Mouse (Mus musculus) lung, embryonic 15.5 days (tissue): Measurements from ENCODE around the gene Rtl9. TPM values are rescaled to one million over a fixed set of nuclear protein-coding genes. Genes with fewer than 3 reads are reported as not detected.

Source experiments
- ATAC-seq: fragments of 200-750 bp; cut with Nextera tagmentation; 2 replicates; pipeline ENCODE4 v1.8.0; 2017; ENCODE audit warnings: moderate number of reproducible peaks, borderline replicate concordance; ENCODE audit not compliant: low FRiP score, low TSS enrichment; ENCODE audit errors: extremely low read depth
- H3K27ac ChIP-seq: fragments of 300-500 bp; sonication (generic); 2 replicates; pipeline ENCODE4 v1.5.1; 2015; ENCODE audit warnings: moderate library complexity, mild to moderate bottlenecking, inconsistent platforms
- H3K27me3 ChIP-seq: fragments of 300-500 bp; sonication (generic); 2 replicates; pipeline ENCODE4 v1.6.1; 2015; ENCODE audit warnings: inconsistent platforms
- H3K36me3 ChIP-seq: fragments of 300-500 bp; sonication (generic); 2 replicates; pipeline ENCODE4 v1.6.1; 2015; ENCODE audit warnings: inconsistent platforms
- H3K4me1 ChIP-seq: fragments of 300-500 bp; sonication (generic); 2 replicates; pipeline ENCODE4 v1.6.1; 2015; ENCODE audit warnings: inconsistent platforms
- H3K4me2 ChIP-seq: fragments of 300-500 bp; sonication (generic); 2 replicates; pipeline ENCODE4 v1.6.1; 2015; ENCODE audit warnings: inconsistent platforms, mild to moderate bottlenecking, moderate library complexity
- H3K4me3 ChIP-seq: fragments of 300-500 bp; sonication (generic); 2 replicates; pipeline ENCODE4 v1.5.1; 2015; ENCODE audit warnings: mild to moderate bottlenecking, inconsistent platforms
- H3K9ac ChIP-seq: fragments of 300-500 bp; sonication (generic); 2 replicates; pipeline ENCODE4 v1.6.1; 2015; ENCODE audit warnings: inconsistent platforms
- H3K9me3 ChIP-seq: fragments of 300-500 bp; sonication (generic); 2 replicates; pipeline ENCODE4 v1.6.1; 2016; ENCODE audit warnings: inconsistent platforms
- WGBS: fragments of 180-500 bp; shearing (Covaris S2); methylation state at CpG from one replicate; pipeline ENCODE4 v1.1.7; 2015; 5-methylcytosine and 5-hydroxymethylcytosine counted together
- polyA plus RNA-seq: library from polyadenylated mRNA; unstranded; fragments of >200 nt; fragmentation: Nextera tagmentation; extraction: Ambion mirVana; gene quantifications from 2 replicates; pipeline ENCODE4 v1.2.1, GENCODE M21; 2015

Rtl9 gene
- polyA plus RNA-seq, 1 experiment from 2014 or later: 0.50 TPM

- H3K36me3 ChIP-seq: no peaks in the 10 kb centered on the region
- H3K4me1 ChIP-seq: 0 out of 2 replicates have a peak, but pooled peaks cover 2% of the 10 kb centered on the region
- 24% methylated on average over 21 of the region's 23 CpGs for WGBS
- peak overlapping the region; percentile 22 for H3K4me3 ChIP-seq
- H3K9ac ChIP-seq: no peak overlapping the region
- H3K4me2 ChIP-seq: peak overlapping the region; percentile 52
- ATAC-seq: peak; percentile 86
- H3K27me3 ChIP-seq: peaks cover 18% of the 10 kb centered on the region
- H3K27ac ChIP-seq: 0 out of 2 replicates have a peak overlapping the region, but pooled peaks have one; percentile 15
- no peaks in the 10 kb centered on the region for H3K9me3 ChIP-seq
Observed at GRCm38 (mm10) chrX:143080458-143081336, 18.7 kb upstream of the Rtl9 start.

- ATAC-seq: peak; percentile 13; the same call in 1 of the 2 replicates
- H3K4me1 ChIP-seq: 0 out of 2 replicates have a peak, but pooled peaks cover 2% of the 10 kb centered on the region
Observed at GRCm38 (mm10) chrX:143082732-143083131, 16.7 kb upstream of the Rtl9 start.

GRCm38 (mm10) chrX:143088225-143088624 lies 11.2 kb upstream of the Rtl9 start:
- no peak overlapping the region for H3K4me2 ChIP-seq
- 76% methylated on average over 5 of the region's 7 CpGs for WGBS
- H3K27ac ChIP-seq: no peak overlapping the region
- no peak overlapping the region for H3K4me3 ChIP-seq
- no peak for ATAC-seq
- no peaks in the 10 kb centered on the region for H3K36me3 ChIP-seq
- no peak overlapping the region for H3K9ac ChIP-seq
- H3K27me3 ChIP-seq: peaks cover 15% of the 10 kb centered on the region
- no peaks in the 10 kb centered on the region for H3K4me1 ChIP-seq
- H3K9me3 ChIP-seq: no peaks in the 10 kb centered on the region

More at GRCm38 (mm10) chrX:143082732-143083131, 16.7 kb upstream of the Rtl9 start:
- no peak overlapping the region for H3K9ac ChIP-seq
- no peak overlapping the region for H3K4me2 ChIP-seq
- no peak overlapping the region for H3K4me3 ChIP-seq
- WGBS: 40% methylated on average over 1 of the region's 1 CpGs
- no peaks in the 10 kb centered on the region for H3K9me3 ChIP-seq
- H3K27me3 ChIP-seq: peaks cover 23% of the 10 kb centered on the region
- no peak overlapping the region for H3K27ac ChIP-seq
- H3K36me3 ChIP-seq: no peaks in the 10 kb centered on the region

DNA sequence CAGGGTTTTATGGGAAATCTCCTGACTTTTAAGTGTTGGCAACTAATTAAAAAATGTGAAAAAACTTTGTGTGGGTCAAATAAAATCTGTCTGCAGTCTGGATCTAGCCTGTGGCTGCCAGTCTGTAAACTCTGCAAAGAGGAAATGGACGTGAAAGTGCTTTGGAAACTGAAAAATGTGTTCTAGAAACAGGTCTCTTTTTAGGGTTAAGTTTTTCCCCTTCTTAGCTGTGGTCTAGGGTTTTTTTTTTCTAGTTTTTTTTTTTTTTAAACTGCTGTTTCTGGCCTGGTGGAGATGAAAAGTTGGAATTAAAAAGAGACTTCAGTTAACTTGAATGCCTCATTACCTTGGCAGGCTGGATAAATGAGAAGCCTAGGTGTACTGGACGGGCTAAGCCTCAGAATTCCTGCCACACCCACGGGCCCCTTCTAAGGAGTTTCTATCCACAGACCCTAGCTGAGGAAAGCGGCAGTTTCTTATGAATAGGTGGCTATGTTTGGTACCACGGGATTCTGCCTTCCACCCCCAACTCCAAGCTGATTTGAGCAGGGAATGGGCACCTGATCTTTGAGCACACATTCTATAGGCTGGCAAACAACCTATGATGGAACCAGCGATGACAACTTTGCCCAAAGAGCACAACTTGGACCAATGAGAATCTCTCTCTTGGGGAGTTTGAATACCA lies 8.3 kb upstream of the Rtl9 start:
- Histone ChIP-seq H3K4me2 (no peak overlapping the region), H3K9me3 (no peaks in the 10 kb centered on the region), H3K27me3 (peaks cover 4% of the 10 kb centered on the region; the same call in 1 of the 2 replicates), H3K4me1 (no peaks in the 10 kb centered on the region), H3K4me3 (no peak overlapping the region), H3K36me3 (no peaks in the 10 kb centered on the region), H3K9ac (no peak overlapping the region), H3K27ac (no peak overlapping the region)
- ATAC-seq: no peak
- 59% methylated on average over 6 of the region's 6 CpGs for WGBS

DNA sequence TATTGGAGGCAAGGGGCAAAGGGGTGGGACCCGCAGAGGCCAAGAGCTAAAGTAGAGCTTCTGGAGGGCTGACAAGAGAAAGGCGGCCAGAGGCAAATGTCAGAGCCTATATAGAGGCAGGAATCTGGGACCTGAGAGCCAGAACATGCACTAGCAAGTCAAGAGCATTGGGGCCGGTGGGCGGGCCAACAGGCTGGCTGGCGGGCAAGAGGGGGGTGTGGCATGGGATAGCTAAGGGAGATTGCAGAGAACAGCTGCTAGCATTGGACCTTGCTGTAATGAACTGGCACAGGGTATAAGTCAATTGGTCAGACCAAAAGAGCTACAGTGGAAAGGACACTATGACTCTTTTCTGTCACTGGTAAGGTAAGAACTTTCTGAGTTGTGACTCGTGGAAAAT lies 1.8 kb upstream of the Rtl9 start:
- 61% methylated on average over 6 of the region's 6 CpGs for WGBS
- no peak overlapping the region for H3K27ac ChIP-seq

GRCm38 (mm10) chrX:143103146-143103545 lies 3.8 kb downstream of the Rtl9 start:
- Histone ChIP-seq H3K4me2 (no peak overlapping the region), H3K36me3 (no peaks in the 10 kb centered on the region)
- WGBS: 88% methylated on average over 5 of the region's 5 CpGs

More for the DNA sequence above, 1.8 kb upstream of the Rtl9 start:
- Histone ChIP-seq H3K9me3 (no peaks in the 10 kb centered on the region), H3K4me2 (no peak overlapping the region), H3K36me3 (no peaks in the 10 kb centered on the region), H3K9ac (no peak overlapping the region), H3K4me3 (no peak overlapping the region), H3K4me1 (no peaks in the 10 kb centered on the region), H3K27me3 (no peaks in the 10 kb centered on the region)
- no peak for ATAC-seq

GRCm38 (mm10) chrX:143105866-143106265 lies 6.5 kb downstream of the Rtl9 start:
- no peak overlapping the region for H3K27ac ChIP-seq
- no peak overlapping the region for H3K9ac ChIP-seq
- H3K4me1 ChIP-seq: no peaks in the 10 kb centered on the region
- H3K9me3 ChIP-seq: no peaks in the 10 kb centered on the region
- H3K36me3 ChIP-seq: no peaks in the 10 kb centered on the region
- no peak overlapping the region for H3K4me2 ChIP-seq
- H3K4me3 ChIP-seq: no peak overlapping the region
- ATAC-seq: no peak
- 81% methylated on average over 1 of the region's 1 CpGs for WGBS
- H3K27me3 ChIP-seq: no peaks in the 10 kb centered on the region

More at GRCm38 (mm10) chrX:143103146-143103545, 3.8 kb downstream of the Rtl9 start:
- ATAC-seq: no peak
- Histone ChIP-seq H3K9ac (no peak overlapping the region), H3K27ac (no peak overlapping the region), H3K9me3 (no peaks in the 10 kb centered on the region), H3K27me3 (no peaks in the 10 kb centered on the region), H3K4me3 (no peak overlapping the region), H3K4me1 (no peaks in the 10 kb centered on the region)

DNA sequence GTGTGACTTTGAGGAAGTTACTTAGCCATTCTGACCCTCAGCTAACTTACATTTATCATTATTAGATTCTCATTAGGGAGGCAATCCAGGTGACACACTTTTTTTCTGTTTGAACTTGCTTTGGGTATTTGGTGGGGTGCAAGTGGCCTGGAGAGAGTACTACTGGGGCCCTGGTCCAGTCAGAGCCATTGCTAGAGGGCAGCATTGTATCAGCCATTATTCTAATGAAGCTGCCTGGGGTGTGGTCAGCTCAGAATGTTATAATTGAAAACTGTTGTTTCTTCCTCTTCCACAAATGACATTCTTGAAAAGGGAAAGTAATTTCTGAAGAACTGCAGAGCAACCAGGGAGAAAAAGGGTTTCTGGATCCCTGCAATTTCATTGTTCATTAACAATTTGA lies 13.2 kb downstream of the Rtl9 start:
- H3K9me3 ChIP-seq: no peaks in the 10 kb centered on the region
- H3K4me3 ChIP-seq: no peak overlapping the region
- ATAC-seq: no peak
- H3K27me3 ChIP-seq: no peaks in the 10 kb centered on the region
- H3K27ac ChIP-seq: no peak overlapping the region
- H3K9ac ChIP-seq: no peak overlapping the region
- no peaks in the 10 kb centered on the region for H3K4me1 ChIP-seq
- no peak overlapping the region for H3K4me2 ChIP-seq
- H3K36me3 ChIP-seq: no peaks in the 10 kb centered on the region

Other genes starting within 250 kb of the Rtl9 start
- 12.6 and 13.0 TPM in 2 replicates for gene Ammecr1, start 132.9 kb upstream of the Rtl9 start, polyA plus RNA-seq